Mouse (Mus musculus): ENCODE data around the gene Rufy3.

GRCm38 (mm10) chr5:88630883-88631282, 66.0 kb downstream of the Rufy3 start:
- TF ChIP-seq CTCF (IDR thresholded peaks at IDR 0.05; ENCODE audit: insufficient read depth, low read length), result no peak
- no peak for TF ChIP-seq POLR2A (IDR thresholded peaks at IDR 0.05; ENCODE audit: borderline replicate concordance, extremely low read depth, low read depth, low read length)

Data from lung, adult 2 months (tissue).